Mouse (Mus musculus) forebrain, embryonic 13.5 days (tissue): ENCODE measurements around the gene Tom1l2. TPM values are rescaled to one million over a fixed set of nuclear protein-coding genes. Genes with fewer than 3 reads are reported as not detected.
A peak's percentile ranks its signal among the peaks of the same experiment; 100 is the strongest.

ENCODE experiments used
- ATAC-seq: fragments of 200-750 bp; cut with Nextera tagmentation; 2 replicates; pipeline ENCODE4 v1.8.0; 2017
- H3K27ac ChIP-seq: fragments of 300-500 bp; sonication (generic); 2 replicates; pipeline ENCODE4 v1.5.1; 2015; ENCODE audit warnings: inconsistent platforms, mild to moderate bottlenecking, moderate library complexity
- H3K27me3 ChIP-seq: fragments of 300-500 bp; sonication (generic); 2 replicates; pipeline ENCODE4 v1.6.1; 2015; ENCODE audit warnings: mild to moderate bottlenecking, inconsistent platforms
- H3K36me3 ChIP-seq: fragments of 300-500 bp; sonication (generic); 2 replicates; pipeline ENCODE4 v1.6.1; 2015; ENCODE audit warnings: mild to moderate bottlenecking, inconsistent platforms; ENCODE audit not compliant: poor library complexity, severe bottlenecking
- H3K4me1 ChIP-seq: fragments of 300-500 bp; sonication (generic); 2 replicates; pipeline ENCODE4 v1.6.1; 2015; ENCODE audit warnings: inconsistent platforms
- H3K4me2 ChIP-seq: fragments of 300-500 bp; sonication (generic); 2 replicates; pipeline ENCODE4 v1.6.1; 2015; ENCODE audit warnings: inconsistent platforms, mild to moderate bottlenecking, moderate library complexity
- H3K4me3 ChIP-seq: fragments of 300-500 bp; sonication (generic); 2 replicates; pipeline ENCODE4 v1.5.1; 2015; ENCODE audit warnings: mild to moderate bottlenecking, inconsistent platforms
- H3K9ac ChIP-seq: fragments of 300-500 bp; sonication (generic); 2 replicates; pipeline ENCODE4 v1.6.1; 2015; ENCODE audit warnings: mild to moderate bottlenecking, inconsistent platforms
- H3K9me3 ChIP-seq: fragments of 300-500 bp; sonication (generic); replicated peaks from 2 replicates; pipeline ENCODE4 v1.6.1; 2016; ENCODE audit warnings: inconsistent platforms
- WGBS: fragments of 180-500 bp; shearing (Covaris S2); methylation state at CpG from one replicate; pipeline ENCODE4 v1.1.7; 2015; 5-methylcytosine and 5-hydroxymethylcytosine counted together
- polyA plus RNA-seq: library from polyadenylated mRNA; unstranded; fragments of >200 nt; fragmentation: Nextera tagmentation; extraction: Ambion mirVana; gene quantifications from 2 replicates; pipeline ENCODE4 v1.2.1, GENCODE M21; 2015

Gene Tom1l2
- polyA plus RNA-seq, 1 experiment from 2014 or later: 29.7 TPM

- H3K9me3 ChIP-seq: no peaks in the 10 kb centered on the region
- no peak overlapping the region for H3K4me2 ChIP-seq
- no peaks in the 10 kb centered on the region for H3K27me3 ChIP-seq
- H3K36me3 ChIP-seq: no peaks in the 10 kb centered on the region
- no peak overlapping the region for H3K27ac ChIP-seq
- no peak overlapping the region for H3K9ac ChIP-seq
- 82% methylated on average over 3 of the region's 3 CpGs for WGBS
- H3K4me1 ChIP-seq: no peaks in the 10 kb centered on the region
- ATAC-seq: no peak
- H3K4me3 ChIP-seq: no peak overlapping the region
Measured at GRCm38 (mm10) chr11:60367256-60367655, 14.6 kb upstream of the Tom1l2 start.

GRCm38 (mm10) chr11:60366239-60367019 lies 13.7 kb upstream of the Tom1l2 start:
- Histone ChIP-seq H3K36me3 (no peaks in the 10 kb centered on the region), H3K4me1 (no peaks in the 10 kb centered on the region), H3K27ac (no peak overlapping the region), H3K9me3 (no peaks in the 10 kb centered on the region), H3K4me3 (no peak overlapping the region), H3K9ac (no peak overlapping the region), H3K27me3 (no peaks in the 10 kb centered on the region), H3K4me2 (no peak overlapping the region)
- 51% methylated on average over 16 of the region's 16 CpGs for WGBS
- no peak for ATAC-seq

- WGBS: 90% methylated on average over 5 of the region's 5 CpGs
Measured at GRCm38 (mm10) chr11:60360631-60361201, 8.0 kb upstream of the Tom1l2 start.

GRCm38 (mm10) chr11:60359936-60360335 lies 7.2 kb upstream of the Tom1l2 start:
- no peaks in the 10 kb centered on the region for H3K9me3 ChIP-seq
- no peaks in the 10 kb centered on the region for H3K36me3 ChIP-seq
- H3K9ac ChIP-seq: no peak overlapping the region
- WGBS: 63% methylated on average over 1 of the region's 1 CpGs
- H3K27me3 ChIP-seq: no peaks in the 10 kb centered on the region
- H3K4me2 ChIP-seq: no peak overlapping the region
- ATAC-seq: no peak
- no peak overlapping the region for H3K27ac ChIP-seq
- no peaks in the 10 kb centered on the region for H3K4me1 ChIP-seq
- H3K4me3 ChIP-seq: no peak overlapping the region

More at GRCm38 (mm10) chr11:60360631-60361201, 8.0 kb upstream of the Tom1l2 start:
- no peaks in the 10 kb centered on the region for H3K4me1 ChIP-seq
- H3K27me3 ChIP-seq: no peaks in the 10 kb centered on the region
- H3K9ac ChIP-seq: no peak overlapping the region
- ATAC-seq: no peak
- no peaks in the 10 kb centered on the region for H3K9me3 ChIP-seq
- no peak overlapping the region for H3K27ac ChIP-seq
- H3K4me2 ChIP-seq: no peak overlapping the region
- H3K4me3 ChIP-seq: no peak overlapping the region
- no peaks in the 10 kb centered on the region for H3K36me3 ChIP-seq

GRCm38 (mm10) chr11:60359138-60359537 lies 6.4 kb upstream of the Tom1l2 start:
- Histone ChIP-seq H3K9ac (no peak overlapping the region), H3K36me3 (no peaks in the 10 kb centered on the region), H3K4me1 (no peaks in the 10 kb centered on the region), H3K9me3 (no peaks in the 10 kb centered on the region), H3K4me2 (no peak overlapping the region), H3K27ac (no peak overlapping the region), H3K27me3 (no peaks in the 10 kb centered on the region), H3K4me3 (no peak overlapping the region)
- ATAC-seq: no peak
- 78% methylated on average over 5 of the region's 5 CpGs for WGBS

GRCm38 (mm10) chr11:60358548-60358947 lies 5.8 kb upstream of the Tom1l2 start:
- Histone ChIP-seq H3K9me3 (no peaks in the 10 kb centered on the region), H3K4me2 (no peak overlapping the region), H3K36me3 (no peaks in the 10 kb centered on the region), H3K27ac (no peak overlapping the region), H3K4me1 (peaks cover 2% of the 10 kb centered on the region; the same call in 1 of the 2 replicates), H3K4me3 (no peak overlapping the region), H3K9ac (no peak overlapping the region), H3K27me3 (no peaks in the 10 kb centered on the region)
- ATAC-seq: no peak
- WGBS: 80% methylated on average over 7 of the region's 7 CpGs

GRCm38 (mm10) chr11:60357116-60357515 lies 4.4 kb upstream of the Tom1l2 start:
- Histone ChIP-seq H3K4me3 (no peak overlapping the region), H3K4me1 (peaks cover 6% of the 10 kb centered on the region), H3K36me3 (no peaks in the 10 kb centered on the region), H3K4me2 (no peak overlapping the region), H3K9me3 (no peaks in the 10 kb centered on the region), H3K27ac (no peak overlapping the region), H3K27me3 (no peaks in the 10 kb centered on the region), H3K9ac (no peak overlapping the region)
- WGBS: 61% methylated on average over 1 of the region's 1 CpGs
- no peak for ATAC-seq

- no peaks in the 10 kb centered on the region for H3K36me3 ChIP-seq
- H3K9me3 ChIP-seq: no peaks in the 10 kb centered on the region
- H3K4me3 ChIP-seq: no peak overlapping the region
- 94% methylated on average over 2 of the region's 2 CpGs for WGBS
- H3K27ac ChIP-seq: no peak overlapping the region
- H3K27me3 ChIP-seq: no peaks in the 10 kb centered on the region
- no peak overlapping the region for H3K4me2 ChIP-seq
- no peak overlapping the region for H3K9ac ChIP-seq
- peaks cover 16% of the 10 kb centered on the region for H3K4me1 ChIP-seq
- ATAC-seq: no peak
Measured at GRCm38 (mm10) chr11:60355952-60356351, 3.2 kb upstream of the Tom1l2 start.

- Histone ChIP-seq H3K4me1 (peaks cover 22% of the 10 kb centered on the region), H3K4me2 (peak overlapping the region; percentile 88), H3K9me3 (no peaks in the 10 kb centered on the region), H3K27ac (no peak overlapping the region), H3K27me3 (no peaks in the 10 kb centered on the region), H3K4me3 (peak overlapping the region; percentile 79), H3K36me3 (no peaks in the 10 kb centered on the region), H3K9ac (peak overlapping the region; percentile 86)
- no peak for ATAC-seq
- WGBS: 19% methylated on average over 11 of the region's 11 CpGs
Measured at GRCm38 (mm10) chr11:60351925-60352371, 757 bp downstream of the Tom1l2 start.

- Histone ChIP-seq H3K27me3 (no peaks in the 10 kb centered on the region), H3K27ac (no peak overlapping the region), H3K4me1 (peaks cover 22% of the 10 kb centered on the region), H3K4me3 (peak overlapping the region; percentile 79), H3K4me2 (peak overlapping the region; percentile 88), H3K36me3 (no peaks in the 10 kb centered on the region), H3K9me3 (no peaks in the 10 kb centered on the region), H3K9ac (no peak overlapping the region)
- 69% methylated on average over 2 of the region's 2 CpGs for WGBS
- no peak for ATAC-seq
Measured at GRCm38 (mm10) chr11:60351388-60351787, 1.3 kb downstream of the Tom1l2 start.

- H3K4me1 ChIP-seq: peaks cover 10% of the 10 kb centered on the region
- 77% methylated on average over 4 of the region's 4 CpGs for WGBS
- no peak overlapping the region for H3K27ac ChIP-seq
- no peaks in the 10 kb centered on the region; the same call in 1 of the 2 replicates for H3K36me3 ChIP-seq
- no peak for ATAC-seq
- no peaks in the 10 kb centered on the region for H3K27me3 ChIP-seq
- no peak overlapping the region for H3K4me3 ChIP-seq
- H3K9me3 ChIP-seq: no peaks in the 10 kb centered on the region
- H3K9ac ChIP-seq: no peak overlapping the region
- H3K4me2 ChIP-seq: no peak overlapping the region
Measured at GRCm38 (mm10) chr11:60346537-60346936, 6.2 kb downstream of the Tom1l2 start.

GRCm38 (mm10) chr11:60345868-60346267 lies 6.8 kb downstream of the Tom1l2 start:
- 87% methylated on average over 4 of the region's 4 CpGs for WGBS
- Histone ChIP-seq H3K36me3 (no peaks in the 10 kb centered on the region; the same call in 1 of the 2 replicates), H3K9ac (no peak overlapping the region), H3K27ac (no peak overlapping the region), H3K27me3 (no peaks in the 10 kb centered on the region), H3K4me2 (no peak overlapping the region), H3K9me3 (no peaks in the 10 kb centered on the region), H3K4me3 (no peak overlapping the region), H3K4me1 (0 out of 2 replicates have a peak, but pooled peaks cover 6% of the 10 kb centered on the region)
- ATAC-seq: no peak
